Mouse (Mus musculus) fat pad, adult 2 months (tissue): ENCODE measurements around the gene Gm21866.
"Not testable (repeated sequence)": the region's sequence is repeated elsewhere in the genome, so short reads cannot be mapped to it uniquely, and the experiment has no call there.

Source experiments
- DNase-seq: peaks from one replicate; pipeline ENCODE4 v3.0.0-alpha.2; 2011; ENCODE audit warnings: low read depth, low spot score; ENCODE audit errors: extremely low read depth

Gene Gm21866

GRCm38 (mm10) chrY:13465479-13465878 lies at the start of gene Gm21866:
Gene Gm21866, minus strand, starts transcription at chrY:13465579.
- not testable (repeated sequence) for DNase-seq

GRCm38 (mm10) chrY:13493726-13494125 lies 28.3 kb upstream of the Gm21866 start, which contains the start of gene Gm20773:
Gene Gm20773, plus strand, starts transcription at chrY:13494026.
- DNase-seq = not testable (repeated sequence)
